Mouse (Mus musculus): ENCODE data around the gene Urad. TPM values are rescaled to one million over a fixed set of nuclear protein-coding genes. Genes with fewer than 3 reads are reported as not detected.
A peak's percentile ranks its signal among the peaks of the same experiment; 100 is the strongest.

Gene Urad
- not detected in 2 replicates for polyA plus RNA-seq (2014; fragmentation: Nextera tagmentation; extraction: Ambion mirVana)

- H3K9me3 ChIP-seq (ENCODE audit: control insufficient read depth, low read length), result no peaks in the 10 kb centered on the region
- no peak within 1 kb of the TSS for H3K9ac ChIP-seq (ENCODE audit: low read length)
- no peak for ATAC-seq (replicated peaks; ENCODE audit: low FRiP score)
Observed at GRCm38 (mm10) chr5:147322183-147322582, at the start of gene Urad. Gene Urad (minus strand): TSS chr5:147322440.

GRCm38 (mm10) chr5:147370276-147370675 lies 48.0 kb upstream of the Urad start:
- Histone ChIP-seq H3K9ac (ENCODE audit: low read length) (no peak overlapping the region), H3K27ac (ENCODE audit: low read depth, low read length) (no peak overlapping the region), H3K36me3 (ENCODE audit: control insufficient read depth, insufficient read depth, low read length) (no peaks in the 10 kb centered on the region), H3K4me2 (ENCODE audit: low read depth, low read length, severe bottlenecking) (no peak overlapping the region), H3K4me1 (replicated peaks; ENCODE audit: control insufficient read depth, insufficient read depth, low read length) (no peaks in the 10 kb centered on the region), H3K27me3 (ENCODE audit: control insufficient read depth, insufficient read depth, low read length) (no peaks in the 10 kb centered on the region), H3K9me3 (ENCODE audit: control insufficient read depth, low read length) (no peaks in the 10 kb centered on the region), H3K4me3 (ENCODE audit: low read depth, low read length) (no peak overlapping the region)
- no peak for ATAC-seq (replicated peaks; ENCODE audit: low FRiP score)
- 86% methylated on average over 8 of the region's 8 CpGs for WGBS
- DNase-seq (ENCODE audit: low spot score), result no peak

More at GRCm38 (mm10) chr5:147322183-147322582, at the start of gene Urad:
- Histone ChIP-seq H3K4me2 (ENCODE audit: low read depth, low read length, severe bottlenecking) (no peak within 1 kb of the TSS), H3K4me1 (replicated peaks; ENCODE audit: control insufficient read depth, insufficient read depth, low read length) (no peaks in the 10 kb centered on the region), H3K36me3 (ENCODE audit: control insufficient read depth, insufficient read depth, low read length) (no peaks in the 10 kb centered on the region), H3K27me3 (ENCODE audit: control insufficient read depth, insufficient read depth, low read length) (peaks cover 34% of the 10 kb centered on the region), H3K27ac (ENCODE audit: low read depth, low read length) (no peak within 1 kb of the TSS), H3K4me3 (ENCODE audit: low read depth, low read length) (no peak within 1 kb of the TSS)
- peak; percentile 50 for DNase-seq (ENCODE audit: low spot score)
- WGBS, result 77% methylated on average over 8 of the region's 8 CpGs

- Histone ChIP-seq H3K4me3 (ENCODE audit: low read depth, low read length) (no peak overlapping the region), H3K27ac (ENCODE audit: low read depth, low read length) (no peak overlapping the region), H3K9me3 (ENCODE audit: control insufficient read depth, low read length) (no peaks in the 10 kb centered on the region), H3K4me1 (replicated peaks; ENCODE audit: control insufficient read depth, insufficient read depth, low read length) (no peaks in the 10 kb centered on the region), H3K4me2 (ENCODE audit: low read depth, low read length, severe bottlenecking) (no peak overlapping the region), H3K27me3 (ENCODE audit: control insufficient read depth, insufficient read depth, low read length) (no peaks in the 10 kb centered on the region), H3K9ac (ENCODE audit: low read length) (no peak overlapping the region), H3K36me3 (ENCODE audit: control insufficient read depth, insufficient read depth, low read length) (no peaks in the 10 kb centered on the region)
- no peak for DNase-seq (ENCODE audit: low spot score)
- ATAC-seq (replicated peaks; ENCODE audit: low FRiP score), result no peak
- WGBS, result 94% methylated on average over 6 of the region's 6 CpGs
Observed at GRCm38 (mm10) chr5:147368221-147368620, 46.0 kb upstream of the Urad start.

GRCm38 (mm10) chr5:147365995-147366765 lies 43.9 kb upstream of the Urad start:
- H3K9ac ChIP-seq (ENCODE audit: low read length), result no peak overlapping the region
- DNase-seq (ENCODE audit: low spot score), result no peak
- no peak overlapping the region for H3K4me3 ChIP-seq (ENCODE audit: low read depth, low read length)
- H3K27me3 ChIP-seq (ENCODE audit: control insufficient read depth, insufficient read depth, low read length), result no peaks in the 10 kb centered on the region
- WGBS, result 81% methylated on average over 16 of the region's 16 CpGs
- H3K4me1 ChIP-seq (replicated peaks; ENCODE audit: control insufficient read depth, insufficient read depth, low read length), result no peaks in the 10 kb centered on the region
- ATAC-seq (replicated peaks; ENCODE audit: low FRiP score), result no peak
- H3K9me3 ChIP-seq (ENCODE audit: control insufficient read depth, low read length), result no peaks in the 10 kb centered on the region
- H3K4me2 ChIP-seq (ENCODE audit: low read depth, low read length, severe bottlenecking), result no peak overlapping the region
- H3K36me3 ChIP-seq (ENCODE audit: control insufficient read depth, insufficient read depth, low read length), result no peaks in the 10 kb centered on the region
- no peak overlapping the region for H3K27ac ChIP-seq (ENCODE audit: low read depth, low read length)

- Histone ChIP-seq H3K4me1 (replicated peaks; ENCODE audit: control insufficient read depth, insufficient read depth, low read length) (no peaks in the 10 kb centered on the region), H3K4me3 (ENCODE audit: low read depth, low read length) (no peak overlapping the region), H3K4me2 (ENCODE audit: low read depth, low read length, severe bottlenecking) (no peak overlapping the region), H3K9ac (ENCODE audit: low read length) (no peak overlapping the region), H3K9me3 (ENCODE audit: control insufficient read depth, low read length) (no peaks in the 10 kb centered on the region), H3K27me3 (ENCODE audit: control insufficient read depth, insufficient read depth, low read length) (no peaks in the 10 kb centered on the region), H3K36me3 (ENCODE audit: control insufficient read depth, insufficient read depth, low read length) (no peaks in the 10 kb centered on the region), H3K27ac (ENCODE audit: low read depth, low read length) (no peak overlapping the region)
- WGBS, result 83% methylated on average over 12 of the region's 12 CpGs
- ATAC-seq (replicated peaks; ENCODE audit: low FRiP score), result no peak
- no peak for DNase-seq (ENCODE audit: low spot score)
Observed at GRCm38 (mm10) chr5:147363054-147363453, 40.8 kb upstream of the Urad start.

- no peak for DNase-seq (ENCODE audit: low spot score)
Observed at GRCm38 (mm10) chr5:147358481-147358880, 36.2 kb upstream of the Urad start.

GRCm38 (mm10) chr5:147357536-147357935 lies 35.3 kb upstream of the Urad start:
- Histone ChIP-seq H3K9me3 (ENCODE audit: control insufficient read depth, low read length) (no peaks in the 10 kb centered on the region), H3K27ac (ENCODE audit: low read depth, low read length) (no peak overlapping the region), H3K27me3 (ENCODE audit: control insufficient read depth, insufficient read depth, low read length) (no peaks in the 10 kb centered on the region), H3K4me3 (ENCODE audit: low read depth, low read length) (no peak overlapping the region), H3K36me3 (ENCODE audit: control insufficient read depth, insufficient read depth, low read length) (no peaks in the 10 kb centered on the region), H3K9ac (ENCODE audit: low read length) (no peak overlapping the region), H3K4me1 (replicated peaks; ENCODE audit: control insufficient read depth, insufficient read depth, low read length) (no peaks in the 10 kb centered on the region), H3K4me2 (ENCODE audit: low read depth, low read length, severe bottlenecking) (no peak overlapping the region)
- WGBS, result 42% methylated on average over 3 of the region's 3 CpGs
- DNase-seq (ENCODE audit: low spot score), result peak; percentile 63
- ATAC-seq (replicated peaks; ENCODE audit: low FRiP score), result no peak

More at GRCm38 (mm10) chr5:147358481-147358880, 36.2 kb upstream of the Urad start:
- Histone ChIP-seq H3K4me1 (replicated peaks; ENCODE audit: control insufficient read depth, insufficient read depth, low read length) (no peaks in the 10 kb centered on the region), H3K36me3 (ENCODE audit: control insufficient read depth, insufficient read depth, low read length) (no peaks in the 10 kb centered on the region), H3K9me3 (ENCODE audit: control insufficient read depth, low read length) (no peaks in the 10 kb centered on the region), H3K4me3 (ENCODE audit: low read depth, low read length) (no peak overlapping the region), H3K4me2 (ENCODE audit: low read depth, low read length, severe bottlenecking) (no peak overlapping the region), H3K9ac (ENCODE audit: low read length) (no peak overlapping the region), H3K27ac (ENCODE audit: low read depth, low read length) (no peak overlapping the region), H3K27me3 (ENCODE audit: control insufficient read depth, insufficient read depth, low read length) (no peaks in the 10 kb centered on the region)
- WGBS, result 92% methylated on average over 11 of the region's 11 CpGs
- ATAC-seq (replicated peaks; ENCODE audit: low FRiP score), result no peak

GRCm38 (mm10) chr5:147356260-147357055 lies 34.2 kb upstream of the Urad start:
- Histone ChIP-seq H3K4me1 (replicated peaks; ENCODE audit: control insufficient read depth, insufficient read depth, low read length) (no peaks in the 10 kb centered on the region), H3K4me3 (ENCODE audit: low read depth, low read length) (no peak overlapping the region), H3K27ac (ENCODE audit: low read depth, low read length) (no peak overlapping the region), H3K4me2 (ENCODE audit: low read depth, low read length, severe bottlenecking) (no peak overlapping the region), H3K36me3 (ENCODE audit: control insufficient read depth, insufficient read depth, low read length) (no peaks in the 10 kb centered on the region), H3K9me3 (ENCODE audit: control insufficient read depth, low read length) (no peaks in the 10 kb centered on the region), H3K9ac (ENCODE audit: low read length) (no peak overlapping the region), H3K27me3 (ENCODE audit: control insufficient read depth, insufficient read depth, low read length) (no peaks in the 10 kb centered on the region)
- DNase-seq (ENCODE audit: low spot score), result no peak
- WGBS, result 93% methylated on average over 13 of the region's 13 CpGs
- no peak for ATAC-seq (replicated peaks; ENCODE audit: low FRiP score)
